Mouse (Mus musculus) 3T3-L1 (cell line): ENCODE data around the gene Zeb2.

Experiments used
- DNase-seq: peaks from one replicate; pipeline ENCODE4 v3.0.0-alpha.2; 2015; ENCODE audit warnings: low read depth, low spot score

The Zeb2 gene

DNA sequence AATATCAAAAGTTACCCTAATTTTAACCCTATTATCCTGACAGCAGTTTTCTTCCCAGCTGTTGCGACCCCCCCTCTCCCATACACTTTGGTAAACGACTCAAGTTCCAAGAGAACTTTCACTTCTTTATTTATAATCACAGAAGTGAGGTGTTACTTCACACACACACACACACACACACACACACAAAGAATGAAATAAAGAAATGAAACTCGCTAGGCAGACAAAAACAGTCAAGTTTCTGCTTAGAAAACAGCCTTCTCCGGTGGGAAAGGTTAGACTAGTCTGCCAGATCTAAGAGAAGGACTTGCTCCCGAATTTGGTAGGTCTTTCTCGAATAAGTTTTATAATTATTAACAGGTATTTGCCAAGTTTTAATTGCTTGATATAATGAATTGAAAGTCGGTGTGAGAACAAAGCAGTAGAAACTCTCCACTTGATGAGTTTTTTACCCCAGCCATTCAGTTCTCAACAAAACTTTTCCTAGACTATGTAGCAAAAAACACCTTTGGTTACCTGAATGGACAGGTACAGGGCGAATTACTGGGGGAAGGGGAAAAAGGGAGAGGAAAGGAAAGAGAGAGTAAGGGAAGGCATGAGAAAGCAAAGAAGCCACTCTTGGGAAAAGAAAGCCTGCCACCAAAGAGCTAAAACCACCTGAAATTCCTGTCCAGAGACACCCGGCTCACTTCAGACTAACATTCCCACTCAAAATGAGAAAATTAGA, 5.0 kb downstream of the Zeb2 start:
- peak; percentile 29 for DNase-seq

DNA sequence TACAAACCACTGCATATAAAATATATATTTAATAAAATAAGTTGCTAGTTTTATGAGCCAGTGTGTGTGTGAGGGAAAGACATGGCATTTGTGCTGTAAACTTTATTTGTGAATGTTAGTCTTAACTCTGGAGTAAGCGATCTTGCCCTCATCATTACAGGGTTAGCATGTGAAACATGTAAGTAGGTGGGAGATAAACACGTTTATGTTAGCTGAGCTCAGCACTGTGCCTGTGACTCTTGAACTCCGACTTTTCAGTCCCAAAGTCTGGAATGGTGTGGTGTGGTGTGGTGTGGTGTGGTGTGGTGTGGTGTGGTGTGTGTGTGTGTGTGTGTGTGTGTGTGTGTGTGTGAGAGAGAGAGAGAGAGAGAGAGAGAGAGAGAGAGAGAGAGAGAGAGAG, 5.6 kb downstream of the Zeb2 start:
- peak; percentile 49 for DNase-seq

- peak; percentile 72 for DNase-seq
These were observed 6.3 kb downstream of the Zeb2 start for GRCm38 (mm10) chr2:45110757-45111411.

GRCm38 (mm10) chr2:45109951-45110756, 7.0 kb downstream of the Zeb2 start:
- DNase-seq = peak; percentile 91

- peak; percentile 75 for DNase-seq
These were observed 7.8 kb downstream of the Zeb2 start for GRCm38 (mm10) chr2:45109161-45109950.

- peak; percentile 61 for DNase-seq
These were observed 8.6 kb downstream of the Zeb2 start for GRCm38 (mm10) chr2:45108521-45109091.

DNA sequence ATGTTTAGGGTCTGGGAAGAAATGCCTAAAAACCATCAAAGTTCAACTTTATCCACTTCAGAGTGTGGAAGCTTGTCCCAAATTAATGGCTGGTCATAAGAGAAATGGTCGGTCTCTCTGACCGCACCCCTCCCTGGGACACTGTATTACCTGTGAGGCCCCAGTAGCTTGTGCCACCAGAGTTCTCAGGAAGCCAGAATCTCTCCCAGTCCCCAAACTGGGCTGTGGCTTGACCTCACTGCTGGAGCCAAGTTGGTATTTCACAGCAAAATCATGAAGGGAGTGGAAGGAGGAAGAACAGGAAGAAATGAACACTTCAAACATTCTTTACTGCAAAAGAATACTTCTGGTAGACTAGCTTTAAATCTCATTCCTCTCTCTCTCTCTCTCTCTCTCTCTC, 9.6 kb downstream of the Zeb2 start:
- no peak for DNase-seq

GRCm38 (mm10) chr2:45105922-45106851, 11.0 kb downstream of the Zeb2 start:
- no peak for DNase-seq

GRCm38 (mm10) chr2:45105281-45105721, 11.9 kb downstream of the Zeb2 start:
- no peak for DNase-seq

- DNase-seq = no peak
These were observed 12.6 kb downstream of the Zeb2 start for GRCm38 (mm10) chr2:45104511-45105055.

DNA sequence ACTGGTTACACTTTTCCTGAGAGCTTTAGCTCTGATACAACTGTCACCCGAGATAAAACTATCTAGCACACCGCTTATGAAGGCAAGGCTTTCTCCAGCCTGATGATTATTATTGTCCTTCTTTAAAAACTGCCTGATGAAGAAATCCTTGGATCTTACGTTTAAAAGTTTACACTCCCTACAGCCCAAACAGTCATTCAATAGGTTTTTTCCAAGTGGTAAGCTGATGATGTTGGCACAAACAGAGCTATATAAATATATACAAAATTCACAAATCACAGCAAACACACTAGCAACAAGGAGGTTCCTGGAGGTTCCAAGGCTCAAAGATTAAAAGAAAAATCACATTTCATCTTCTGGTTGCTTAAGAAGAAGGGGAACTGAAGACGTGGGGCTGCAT, 13.1 kb downstream of the Zeb2 start:
- no peak for DNase-seq

DNA sequence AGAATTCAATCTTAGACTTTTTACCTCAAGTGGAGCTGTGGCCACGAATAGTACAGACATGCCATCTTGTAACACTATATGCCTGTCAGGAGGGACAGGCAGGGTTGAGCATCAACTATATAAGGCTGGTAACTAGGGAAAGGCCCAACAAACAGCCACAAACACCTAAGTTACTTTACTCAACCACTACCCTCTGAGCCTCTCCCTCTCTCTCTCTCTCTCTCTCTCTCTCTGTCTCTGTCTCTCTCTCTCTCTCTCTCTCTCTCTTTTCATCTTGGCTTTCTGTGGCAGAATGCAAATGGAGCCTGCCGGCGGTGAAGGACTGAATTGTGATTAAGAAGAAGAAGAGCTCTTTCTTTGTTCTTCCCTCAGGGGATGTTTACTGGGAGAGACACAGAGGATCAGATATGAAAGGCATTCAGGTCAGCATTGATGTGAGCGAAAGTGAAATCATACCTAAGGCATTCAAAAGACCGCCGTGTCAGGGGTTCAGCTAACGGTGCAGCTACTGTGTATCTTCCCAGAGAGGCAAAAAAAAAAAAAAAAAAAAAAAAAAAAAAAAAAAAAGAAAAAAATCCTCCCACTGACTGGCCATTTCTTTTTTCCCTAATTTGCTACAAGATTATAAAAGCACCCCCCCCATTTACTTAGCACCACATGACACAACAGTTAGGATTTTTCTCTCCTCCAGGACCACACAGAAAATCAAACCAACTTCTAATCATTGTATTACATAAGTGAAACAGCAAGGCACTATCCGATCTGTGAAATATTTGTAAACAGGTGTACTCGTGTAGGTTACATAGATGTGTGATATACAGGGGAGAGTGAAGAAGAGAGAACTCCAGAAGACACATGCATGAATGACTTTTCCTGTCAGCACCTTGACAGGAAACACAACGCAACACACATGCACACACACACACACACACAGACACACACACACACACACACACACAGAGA, 13.9 kb downstream of the Zeb2 start:
- DNase-seq = no peak

GRCm38 (mm10) chr2:45102191-45102638, 15.0 kb downstream of the Zeb2 start:
- no peak for DNase-seq

DNA sequence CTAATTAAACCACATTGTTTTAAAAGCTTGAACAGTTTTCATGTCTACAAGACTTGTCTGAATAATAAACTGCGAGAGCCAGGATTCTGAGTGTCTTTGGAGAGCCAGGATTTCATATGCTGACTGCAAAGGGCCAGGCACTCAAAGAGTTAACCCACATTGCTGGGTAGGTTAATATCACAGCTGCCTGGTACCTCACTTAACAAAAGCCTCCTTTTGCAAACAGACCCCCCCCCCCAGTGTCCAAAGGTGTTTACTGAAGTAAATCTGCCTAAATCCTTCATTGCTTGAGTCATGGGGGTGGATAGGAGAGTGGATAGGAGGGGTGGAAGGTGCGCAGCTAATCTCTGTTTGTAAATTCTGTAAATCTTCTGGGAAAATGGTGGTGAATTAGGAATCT, 15.6 kb downstream of the Zeb2 start:
- DNase-seq = no peak

GRCm38 (mm10) chr2:45101040-45101439, 16.2 kb downstream of the Zeb2 start:
- no peak for DNase-seq

- DNase-seq = no peak
These were observed 16.6 kb downstream of the Zeb2 start for GRCm38 (mm10) chr2:45100628-45101027.

DNA sequence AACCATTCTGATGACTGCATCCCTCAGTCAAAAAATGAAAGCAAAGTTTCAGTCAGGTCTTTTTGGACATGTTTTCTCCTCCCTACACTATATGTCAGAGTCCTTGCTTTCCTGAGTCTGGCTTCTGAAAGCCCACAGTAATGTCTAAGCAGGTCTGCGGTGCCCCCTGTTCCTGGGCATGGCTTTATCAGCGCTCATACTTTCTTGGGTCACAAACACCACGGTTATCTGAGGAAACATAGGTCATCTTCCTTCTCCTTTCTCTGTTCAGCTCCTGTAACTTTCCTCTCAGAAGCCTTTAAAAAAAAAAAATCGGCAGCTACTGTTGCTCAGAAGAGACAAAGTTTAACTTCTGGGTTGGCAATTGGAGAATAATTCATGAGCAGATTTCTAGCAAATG, 17.2 kb downstream of the Zeb2 start:
- no peak for DNase-seq

- DNase-seq = no peak
These were observed 18.1 kb downstream of the Zeb2 start for GRCm38 (mm10) chr2:45099081-45099480.

DNA sequence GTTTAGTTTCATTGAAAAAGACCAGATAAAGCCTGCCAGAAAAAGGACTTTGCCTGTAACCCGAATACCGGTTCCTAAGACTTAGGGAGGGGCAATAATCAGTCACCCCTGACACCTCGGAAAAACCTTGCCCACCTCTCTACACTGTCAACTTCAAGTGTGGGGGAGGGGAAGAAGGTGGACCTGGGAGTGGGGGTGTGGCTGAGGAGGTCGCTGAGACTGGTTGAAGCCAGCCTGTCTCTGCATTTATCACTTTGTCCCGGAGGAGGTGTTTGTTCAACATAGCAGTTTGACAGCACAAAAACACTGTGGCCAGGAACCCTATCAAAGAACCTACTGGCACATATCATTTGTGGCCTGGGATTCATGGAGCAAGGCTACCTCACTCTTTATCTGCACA, 19.2 kb downstream of the Zeb2 start:
- DNase-seq = no peak
